21 mouse cellular contexts compared by ENCODE assay signal in the genomic region with DNA sequence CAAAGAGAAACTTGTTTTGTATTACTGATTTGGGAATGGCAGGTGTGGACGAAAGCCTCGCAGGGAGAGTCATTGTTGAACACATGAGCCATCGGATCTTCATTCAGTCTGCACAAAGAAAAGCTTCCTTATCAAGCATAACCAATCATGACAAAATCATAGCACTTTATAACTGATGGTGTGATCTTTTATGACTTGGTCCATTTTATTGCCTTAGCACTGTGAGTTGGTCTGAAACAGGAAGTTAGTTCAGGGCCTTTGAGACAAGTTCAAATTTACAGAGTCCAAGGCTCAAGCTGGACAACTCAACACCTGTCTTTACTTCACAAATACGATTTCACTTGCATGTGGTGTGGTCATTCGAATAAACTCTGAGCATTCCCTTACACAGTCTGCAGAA.
"Had no signal": no experiment of that assay in that cellular context is flagged by ENCODE, and none has a peak within 500 bp of the region (broad histone marks: within the 10 kb centered on the region; RNA-seq: fewer than 3 reads in every experiment).

No protein-coding gene starts in this region.

- H3K9me3 ChIP-seq: liver, embryonic 15.5 days; lung, embryonic 15.5 days; megakaryocyte, embryonic 14.5 days; midbrain, embryonic 13.5 days; midbrain, embryonic 15.5 days; neural tube, embryonic 13.5 days; neural tube, embryonic 15.5 days had no signal

- H3K27ac ChIP-seq: liver, embryonic 15.5 days; lung, embryonic 15.5 days; macrophage; midbrain, embryonic 13.5 days; midbrain, embryonic 15.5 days; neural tube, embryonic 13.5 days; neural tube, embryonic 15.5 days had no signal

- ATAC-seq: liver, postnatal 0 days; lung, postnatal 0 days; midbrain, embryonic 13.5 days; midbrain, embryonic 15.5 days had no signal

- H3K4me1 ChIP-seq: liver, embryonic 15.5 days; lung, embryonic 15.5 days; megakaryocyte, embryonic 14.5 days; midbrain, embryonic 13.5 days; midbrain, embryonic 15.5 days had no signal

- H3K4me3 ChIP-seq: liver, embryonic 15.5 days; lung, embryonic 15.5 days; megakaryocyte, embryonic 14.5 days; midbrain, embryonic 13.5 days; midbrain, embryonic 15.5 days; neural tube, embryonic 13.5 days; neural tube, embryonic 15.5 days had no signal

- DNase-seq: liver, postnatal 0 days; lung, adult 2 months; lung, postnatal 14 days; lung, postnatal 36 days; retina, postnatal 1 day; right cerebral cortex, adult 18-20 months; right cerebral cortex, postnatal 25 days; right cerebral cortex, postnatal 4 days; spleen, adult 18-20 months; thymus, adult 18-20 months; thymus, postnatal 25 days had no signal

- H3K9ac ChIP-seq: liver, embryonic 15.5 days; liver, postnatal 0 days; lung, embryonic 15.5 days; midbrain, embryonic 13.5 days; midbrain, embryonic 15.5 days; neural tube, embryonic 13.5 days; neural tube, embryonic 15.5 days had no signal

- H3K4me2 ChIP-seq: liver, embryonic 15.5 days; lung, embryonic 15.5 days; midbrain, embryonic 11.5 days; midbrain, embryonic 13.5 days; midbrain, embryonic 15.5 days; neural tube, embryonic 13.5 days; neural tube, embryonic 15.5 days had no signal

- H3K36me3 ChIP-seq: liver, embryonic 15.5 days; lung, embryonic 15.5 days; midbrain, embryonic 13.5 days; midbrain, embryonic 15.5 days; neural tube, embryonic 13.5 days; neural tube, embryonic 15.5 days had no signal

- H3K27me3 ChIP-seq: liver, embryonic 15.5 days; lung, embryonic 15.5 days; megakaryocyte, embryonic 14.5 days; midbrain, embryonic 13.5 days; midbrain, embryonic 15.5 days; neural tube, embryonic 13.5 days; neural tube, embryonic 15.5 days had no signal
